Mouse (Mus musculus) layer of hippocampus, adult 8-10 months (tissue): Measurements from ENCODE around the gene Slc24a2. TPM values are rescaled to one million over a fixed set of nuclear protein-coding genes. Genes with fewer than 3 reads are reported as not detected.

Experiments
- DNase-seq, 2 experiments: peaks; one replicate each; pipeline ENCODE4 v3.0.0; 2022; ENCODE audit warnings: low spot score in 2 of 2
- total RNA-seq, 4 experiments: library from RNA; stranded (reverse); gene quantifications; 2 replicates each; pipeline ENCODE4 v1.2.4; 2022

Gene Slc24a2
- total RNA-seq, 4 experiments from 2014 or later, result 327 to 399 (median 357) TPM

- peak; percentile 64 to 73 for DNase-seq
These were observed 272.5 kb downstream of the Slc24a2 start for GRCm38 (mm10) chr4:86957576-86958411.

GRCm38 (mm10) chr4:86955448-86955847, 274.8 kb downstream of the Slc24a2 start:
- DNase-seq, result no peak

- no peak for DNase-seq
These were observed 276.8 kb downstream of the Slc24a2 start for GRCm38 (mm10) chr4:86953519-86953918.

GRCm38 (mm10) chr4:86948794-86949193, 281.5 kb downstream of the Slc24a2 start:
- DNase-seq, result no peak

GRCm38 (mm10) chr4:86943296-86943695, 287.0 kb downstream of the Slc24a2 start:
- DNase-seq, result no peak

- DNase-seq, result no peak
These were observed 287.6 kb downstream of the Slc24a2 start for GRCm38 (mm10) chr4:86942656-86943055.

- DNase-seq, result no peak
These were observed 293.6 kb downstream of the Slc24a2 start for GRCm38 (mm10) chr4:86936706-86937105.

- DNase-seq, result no peak
These were observed 294.1 kb downstream of the Slc24a2 start for GRCm38 (mm10) chr4:86936217-86936616.
